ENCODE assay signal across 8 mouse cellular contexts in the genomic region with DNA sequence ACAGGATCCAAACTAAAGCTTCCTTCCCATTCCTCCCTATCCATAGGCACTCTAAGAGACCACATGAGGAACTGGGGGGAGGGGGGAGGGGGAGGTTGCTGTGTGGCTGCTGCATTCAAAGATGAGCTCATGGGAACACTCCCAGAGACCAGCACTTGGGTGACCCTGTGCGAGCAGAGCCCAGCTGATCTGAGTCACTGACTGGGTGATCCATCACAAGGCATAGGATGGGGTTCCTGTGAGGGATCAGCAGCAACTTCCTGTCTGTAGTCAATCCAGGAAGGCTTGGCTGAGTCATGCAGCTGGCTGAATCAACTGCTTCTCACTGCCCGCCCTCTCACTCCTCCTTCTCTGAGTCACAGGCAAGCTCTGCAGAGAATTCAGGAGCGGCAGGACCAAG.
DNase-seq lines count a peak whose midpoint lies in the region; ATAC-seq and TF ChIP-seq lines count a peak whose summit lies in the region.

No protein-coding gene starts in this region.

- DNase-seq in MEL (ENCODE audit: low read depth, low spot score) = peak; percentile 88
- DNase-seq in c-Kit-positive CD71-negative TER-119-negative erythroid progenitor cells, embryonic 14.5 days (ENCODE audit: low read depth) = peak; percentile 63
- peak; percentile 46 to 52 for DNase-seq in gastrocnemius, adult 8-10 months (ENCODE audit: low spot score in 2 of 2)
- peak; percentile 44 for DNase-seq in hindbrain, postnatal 0 days (ENCODE audit: low spot score)
- DNase-seq in left cerebral cortex, adult 18-20 months (ENCODE audit: low spot score in 2 of 2) = peak; percentile 78 to 84
- peak; percentile 90 for DNase-seq in lung, postnatal 25 days (ENCODE audit: low spot score)
- DNase-seq in right cerebral cortex, adult 2 months (ENCODE audit: low spot score in 2 of 2) = peak; percentile 85 to 88

- peak; percentile 82 for ATAC-seq in hindbrain, postnatal 0 days
- no peak for ATAC-seq in cerebellum, adult (ENCODE audit: insufficient number of reproducible peaks, low FRiP score, low TSS enrichment)

- no peak overlapping the region for H3K9ac ChIP-seq in MEL (ENCODE audit: control insufficient read depth, low read depth, low read length, poor library complexity, severe bottlenecking)
- H3K9ac ChIP-seq in hindbrain, postnatal 0 days (replicated peaks; ENCODE audit: low read length) = no peak overlapping the region

- H3K27me3 ChIP-seq in MEL (ENCODE audit: control insufficient read depth in 1 of 2, insufficient read depth in 2 of 2, low read length in 2 of 2) = no peaks in the 10 kb centered on the region
- no peaks in the 10 kb centered on the region for H3K27me3 ChIP-seq in hindbrain, postnatal 0 days (ENCODE audit: insufficient read depth, low read length)

- no peak for TF ChIP-seq CTCF in MEL (IDR thresholded peaks at IDR 0.05 in 2 of 3, conservative IDR thresholded peaks at IDR 0.05 in 1 of 3; ENCODE audit: control insufficient read depth in 1 of 3, insufficient read depth in 1 of 3, low read depth in 2 of 3, low read length in 3 of 3, poor library complexity in 1 of 3, severe bottlenecking in 1 of 3)
- no peak for TF ChIP-seq CTCF in hindbrain, postnatal 0 days (IDR thresholded peaks at IDR 0.05; ENCODE audit: low read depth)

- H3K4me2 ChIP-seq in hindbrain, postnatal 0 days (ENCODE audit: low read depth, low read length) = no peak overlapping the region

- H3K79me2 ChIP-seq in MEL (ENCODE audit: control insufficient read depth, insufficient read depth, low read length, poor library complexity) = no peaks in the 10 kb centered on the region

- peak; percentile 27 to 32; a peak in 2 of 4 replicates for TF ChIP-seq EP300 in MEL (IDR thresholded peaks at IDR 0.05; ENCODE audit: low read depth in 1 of 2, low read length in 2 of 2)

- 14% methylated on average over 3 of the region's 3 CpGs for WGBS in hindbrain, postnatal 0 days

- no peak for TF ChIP-seq RAD21 in MEL (IDR thresholded peaks at IDR 0.05; ENCODE audit: low read depth, low read length)

- H3K27ac ChIP-seq in MEL (ENCODE audit: control insufficient read depth, low read depth, low read length) = no peak overlapping the region
- no peak overlapping the region for H3K27ac ChIP-seq in hindbrain, postnatal 0 days

- H3K9me3 ChIP-seq in MEL (replicated peaks; ENCODE audit: insufficient read depth, low read length) = no peaks in the 10 kb centered on the region
- no peaks in the 10 kb centered on the region for H3K9me3 ChIP-seq in hindbrain, postnatal 0 days (ENCODE audit: low read length)

- peaks cover 0 to 12% of the 10 kb centered on the region in 2 experiments; a peak in 2 of 4 replicates for H3K36me3 ChIP-seq in MEL (ENCODE audit: control insufficient read depth in 1 of 2, insufficient read depth in 2 of 2, low read length in 2 of 2)
- H3K36me3 ChIP-seq in hindbrain, postnatal 0 days (ENCODE audit: insufficient read depth, low read length) = no peaks in the 10 kb centered on the region

- H3K4me1 ChIP-seq in MEL (ENCODE audit: control insufficient read depth in 1 of 2, insufficient read depth in 2 of 2, low read length in 2 of 2) = peaks cover 3 to 22% of the 10 kb centered on the region in 2 experiments; a peak in 3 of 4 replicates
- peaks cover 5% of the 10 kb centered on the region; the same call in 1 of the 2 replicates for H3K4me1 ChIP-seq in hindbrain, postnatal 0 days (ENCODE audit: insufficient read depth, low read length)

- H3K4me3 ChIP-seq in MEL (ENCODE audit: control insufficient read depth in 1 of 2, insufficient read depth in 1 of 2, low read depth in 2 of 2, low read length in 2 of 2) = no peak overlapping the region
- no peak overlapping the region for H3K4me3 ChIP-seq in hindbrain, postnatal 0 days (ENCODE audit: low read length)

- TF ChIP-seq POLR2A in MEL (IDR thresholded peaks at IDR 0.05; ENCODE audit: control insufficient read depth in 1 of 2, insufficient read depth in 1 of 2, low read depth in 1 of 2, low read length in 2 of 2, poor library complexity in 1 of 2) = no peak

TF ChIP-seq in MEL, 35 proteins besides CTCF, POLR2A, EP300 and RAD21:
- no peak for TF ChIP-seq ZC3H11A (IDR thresholded peaks at IDR 0.05; ENCODE audit: low read depth, low read length)
- no peak for TF ChIP-seq HCFC1 (IDR thresholded peaks at IDR 0.05; ENCODE audit: low read depth, low read length)
- no peak for TF ChIP-seq E2F4 (IDR thresholded peaks at IDR 0.05; ENCODE audit: borderline replicate concordance, low read depth, low read length)
- peak; percentile 26; the same call in 1 of the 2 replicates for TF ChIP-seq TBP (IDR thresholded peaks at IDR 0.05; ENCODE audit: low read depth, low read length)
- peak; percentile 55; the same call in 1 of the 2 replicates for TF ChIP-seq ELF1 (IDR thresholded peaks at IDR 0.05; ENCODE audit: low read depth, low read length)
- no peak for TF ChIP-seq TCF12 (IDR thresholded peaks at IDR 0.05; ENCODE audit: low read depth, low read length)
- TF ChIP-seq UBTF (IDR thresholded peaks at IDR 0.05; ENCODE audit: borderline replicate concordance, insufficient read depth, low read depth, low read length) = no peak
- TF ChIP-seq JUND (IDR thresholded peaks at IDR 0.05; ENCODE audit: low read depth, low read length) = peak; percentile 58; the same call in 1 of the 2 replicates
- TF ChIP-seq SIN3A (IDR thresholded peaks at IDR 0.05; ENCODE audit: low read length) = peak; percentile 16; the same call in 1 of the 2 replicates
- TF ChIP-seq ETS1 (IDR thresholded peaks at IDR 0.05; ENCODE audit: low read depth, low read length) = peak; percentile 72; the same call in 1 of the 2 replicates
